Mouse (Mus musculus) cortical plate, adult 2 months (tissue): Measurements from ENCODE around the gene Crabp1.

Experiments
- CTCF ChIP-seq: fragments of 200-500 bp; IDR thresholded peaks from 2 replicates; pipeline ENCODE4 v1.5.1; 2011; ENCODE audit warnings: mild to moderate bottlenecking, control low read depth, low read length; ENCODE audit not compliant: insufficient read depth; ENCODE audit errors: extremely low read depth
- POLR2A ChIP-seq: fragments of 200-500 bp; IDR thresholded peaks from 2 replicates; pipeline ENCODE4 v1.6.1; 2011; ENCODE audit warnings: mild to moderate bottlenecking, low read length, control low read depth; ENCODE audit not compliant: insufficient read depth; ENCODE audit errors: extremely low read depth

- TF ChIP-seq CTCF (no peak), POLR2A (no peak)
Observed at GRCm38 (mm10) chr9:54752201-54752943, 12.2 kb upstream of the Crabp1 start.
